Mouse (Mus musculus) heart, adult 2 months (tissue): ENCODE data around the gene Kiz. TPM values are rescaled to one million over a fixed set of nuclear protein-coding genes. Genes with fewer than 3 reads are reported as not detected.
A peak's percentile ranks its signal among the peaks of the same experiment; 100 is the strongest.

ENCODE experiments used
- DNase-seq, 2 experiments: peaks; one replicate each; pipeline ENCODE4 v3.0.0; 2021
- H3K27ac ChIP-seq: fragments of 200-600 bp; 2 replicates; pipeline ENCODE4 v1.8.1; 2022
- H3K27me3 ChIP-seq: fragments of 200-500 bp; 2 replicates; pipeline ENCODE4 v1.6.1; 2012; ENCODE audit warnings: mild to moderate bottlenecking, low read length, inconsistent platforms, mixed read lengths; ENCODE audit not compliant: control insufficient read depth, insufficient read depth
- H3K36me3 ChIP-seq: fragments of 200-500 bp; 2 replicates; pipeline ENCODE4 v1.6.1; 2012; ENCODE audit warnings: low read length, inconsistent platforms; ENCODE audit not compliant: control insufficient read depth, insufficient read depth
- H3K4me1 ChIP-seq: fragments of 200-500 bp; 2 replicates; pipeline ENCODE4 v1.6.1; 2011; ENCODE audit warnings: low read length; ENCODE audit not compliant: control insufficient read depth, insufficient read depth
- H3K4me3 ChIP-seq: fragments of 200-600 bp; 2 replicates; pipeline ENCODE4 v1.8.1; 2022
- H3K79me2 ChIP-seq: fragments of 200-500 bp; replicated peaks from 2 replicates; pipeline ENCODE4 v1.6.1; 2012; ENCODE audit warnings: mild to moderate bottlenecking, inconsistent platforms, low read length, moderate library complexity, mixed read lengths; ENCODE audit not compliant: control insufficient read depth, insufficient read depth
- H3K9ac ChIP-seq: fragments of 200-500 bp; 2 replicates; pipeline ENCODE4 v1.6.1; 2012; ENCODE audit warnings: low read depth, mild to moderate bottlenecking, control low read depth, inconsistent platforms, low read length, mixed read lengths
- CTCF ChIP-seq: fragments of 200-600 bp; IDR thresholded peaks from 2 replicates; pipeline ENCODE4 v1.8.1; 2022; ENCODE audit warnings: antibody characterized with exemption, mild to moderate bottlenecking, moderate library complexity
- EP300 ChIP-seq: fragments of 200-500 bp; IDR thresholded peaks from 2 replicates; pipeline ENCODE4 v1.6.1; 2011; ENCODE audit warnings: low read depth, low read length, control low read depth; ENCODE audit not compliant: insufficient read depth
- POLR2A ChIP-seq: fragments of 200-500 bp; IDR thresholded peaks from 2 replicates; pipeline ENCODE4 v1.6.1; 2011; ENCODE audit warnings: mild to moderate bottlenecking, low read depth, low read length, control low read depth; ENCODE audit not compliant: insufficient read depth
- WGBS: fragments of 180-500 bp; shearing (Covaris S2); methylation state at CpG from one replicate; pipeline ENCODE4 v1.1.7; 2018; 5-methylcytosine and 5-hydroxymethylcytosine counted together
- intact Hi-C: fragments of 180-260 bp; cut with DNase I; formaldehyde crosslinking; loops from one replicate; pipeline ENCODE4 v1.15.1; 2025
- polyA plus RNA-seq: library from polyadenylated mRNA; depleted of rRNA; stranded (reverse); fragments of >200 nt; gene quantifications from 2 replicates; pipeline ENCODE4 v1.2.3, GENCODE M21; 2012
- total RNA-seq, 2 experiments: library from RNA; stranded (reverse); gene quantifications; 2 replicates each; pipeline ENCODE4 v1.2.3; 2021

Gene Kiz
- total and polyA plus RNA-seq, 3 experiments, result 16.2 to 124 (median 97.9) TPM

DNA sequence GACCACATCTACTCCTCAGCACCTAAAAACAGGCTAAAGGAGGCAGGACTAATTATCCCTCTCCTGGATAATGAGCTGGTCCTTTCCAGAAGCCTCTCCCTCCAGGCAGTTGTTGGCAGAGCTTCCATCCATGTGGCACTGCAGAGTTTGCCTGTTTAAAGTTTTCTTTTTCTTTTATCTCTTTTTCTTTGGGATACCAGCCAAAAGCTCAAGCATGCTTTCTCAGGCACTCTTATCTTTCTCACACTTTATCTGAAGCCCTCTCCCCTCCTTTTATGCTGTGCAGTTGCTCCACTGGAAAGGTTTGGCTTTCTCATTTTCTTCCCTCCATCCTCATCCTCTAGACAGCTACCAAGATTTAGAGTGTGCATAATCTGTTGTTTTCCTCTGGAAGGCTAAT lies 130.8 kb downstream of the Kiz start:
- TF ChIP-seq EP300, result no peak
- no peak for TF ChIP-seq POLR2A
- no peak for TF ChIP-seq CTCF
- Histone ChIP-seq H3K9ac (no peak overlapping the region), H3K36me3 (no peaks in the 10 kb centered on the region), H3K79me2 (no peaks in the 10 kb centered on the region), H3K27me3 (no peaks in the 10 kb centered on the region), H3K4me1 (no peaks in the 10 kb centered on the region), H3K4me3 (no peak overlapping the region), H3K27ac (no peak overlapping the region)
- DNase-seq, result no peak
- intact Hi-C loops, result no loop called here

GRCm38 (mm10) chr2:147007265-147007664 lies 151.6 kb downstream of the Kiz start:
- no peak for DNase-seq
- intact Hi-C loops, result no loop called here
- H3K27me3 ChIP-seq, result no peaks in the 10 kb centered on the region
- TF ChIP-seq CTCF (no peak), EP300 (no peak), POLR2A (no peak)
- no peak overlapping the region for H3K4me3 ChIP-seq
- no peaks in the 10 kb centered on the region; the same call in 1 of the 2 replicates for H3K36me3 ChIP-seq
- H3K9ac ChIP-seq, result no peak overlapping the region
- H3K27ac ChIP-seq, result no peak overlapping the region
- H3K79me2 ChIP-seq, result no peaks in the 10 kb centered on the region
- H3K4me1 ChIP-seq, result peaks cover 3% of the 10 kb centered on the region
- 72% methylated on average over 2 of the region's 2 CpGs for WGBS

DNA sequence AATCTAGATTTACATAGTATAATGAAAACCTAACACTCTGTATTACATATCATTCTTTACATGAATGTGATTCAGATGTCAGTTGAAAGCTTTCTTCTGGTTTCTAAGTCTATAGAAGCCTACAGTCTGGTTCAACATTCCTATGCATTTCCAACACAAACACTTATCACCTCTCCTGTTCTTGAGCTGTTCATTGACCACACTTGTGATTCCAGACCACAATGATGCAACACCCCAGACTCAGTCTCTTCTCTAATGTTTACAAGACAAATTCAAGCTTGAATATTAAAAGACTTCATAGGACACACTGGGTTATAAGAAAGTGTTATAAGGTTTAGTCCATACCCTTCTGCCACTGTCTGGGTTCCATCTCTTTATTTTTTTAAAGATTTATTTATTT lies 153.4 kb downstream of the Kiz start:
- H3K79me2 ChIP-seq, result no peaks in the 10 kb centered on the region
- no peaks in the 10 kb centered on the region; the same call in 1 of the 2 replicates for H3K36me3 ChIP-seq
- H3K9ac ChIP-seq, result no peak overlapping the region
- intact Hi-C loops, result no loop called here
- H3K4me3 ChIP-seq, result no peak overlapping the region
- no peak for DNase-seq
- H3K4me1 ChIP-seq, result peaks cover 3% of the 10 kb centered on the region
- TF ChIP-seq POLR2A (no peak), EP300 (no peak)
- H3K27ac ChIP-seq, result no peak overlapping the region
- no peaks in the 10 kb centered on the region for H3K27me3 ChIP-seq

DNA sequence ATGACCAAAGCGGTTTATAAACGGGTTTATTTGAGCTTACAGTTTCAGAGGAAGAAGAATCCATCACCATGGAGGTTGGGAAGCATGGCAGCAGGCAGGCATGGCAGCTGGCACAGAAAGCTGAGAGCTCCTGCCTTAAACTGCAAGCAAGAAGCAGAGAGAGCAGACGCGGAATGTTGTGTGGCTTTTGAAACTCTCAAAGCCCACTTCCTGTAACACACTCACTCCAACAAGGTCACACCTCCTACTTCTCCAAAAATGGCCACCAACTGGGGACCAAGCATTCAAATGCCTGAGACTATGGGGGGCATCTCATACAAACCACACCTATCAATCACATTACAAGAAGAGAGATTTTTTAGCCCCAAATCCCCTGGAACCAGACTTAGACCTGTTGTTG lies 154.5 kb downstream of the Kiz start:
- no peak overlapping the region for H3K9ac ChIP-seq
- H3K79me2 ChIP-seq, result no peaks in the 10 kb centered on the region
- intact Hi-C loops, result loop anchor here (10.0 kb wide), 1 partner anchor 155 kb away; the partner anchor contains the start of gene Kiz
- no peak overlapping the region for H3K27ac ChIP-seq
- H3K36me3 ChIP-seq, result peaks cover 2% of the 10 kb centered on the region
- TF ChIP-seq POLR2A (no peak), EP300 (no peak), CTCF (no peak)
- no peaks in the 10 kb centered on the region for H3K27me3 ChIP-seq
- H3K4me3 ChIP-seq, result no peak overlapping the region
- WGBS, result 90% methylated on average over 4 of the region's 4 CpGs
- no peak for DNase-seq
- peaks cover 3% of the 10 kb centered on the region for H3K4me1 ChIP-seq

DNA sequence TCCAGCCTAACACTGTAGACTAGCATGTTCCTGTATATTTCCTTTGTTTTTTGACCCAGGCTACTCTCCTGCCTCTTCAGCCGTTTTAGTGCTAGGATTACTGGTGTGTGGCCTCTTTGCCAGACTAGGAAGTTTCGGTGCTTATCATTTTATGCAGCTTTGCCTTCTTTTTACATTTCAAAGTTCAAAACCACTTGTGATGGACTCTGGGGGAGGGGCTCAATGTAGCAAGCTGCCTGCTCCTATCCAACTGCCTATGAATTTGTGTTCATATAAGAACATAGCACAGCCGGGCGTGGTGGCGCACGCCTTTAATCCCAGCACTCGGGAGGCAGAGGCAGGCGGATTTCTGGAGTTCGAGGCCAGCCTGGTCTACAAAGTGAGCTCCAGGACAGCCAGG lies 155.3 kb downstream of the Kiz start:
- peaks cover 2% of the 10 kb centered on the region for H3K36me3 ChIP-seq
- intact Hi-C loops, result loop anchor here (10.0 kb wide), 1 partner anchor 156 kb away; the partner anchor contains the start of gene Kiz
- no peak overlapping the region for H3K4me3 ChIP-seq
- H3K27ac ChIP-seq, result no peak overlapping the region
- no peak for DNase-seq
- no peaks in the 10 kb centered on the region for H3K27me3 ChIP-seq
- TF ChIP-seq POLR2A (no peak), EP300 (no peak), CTCF (no peak)
- WGBS, result 94% methylated on average over 9 of the region's 9 CpGs
- H3K79me2 ChIP-seq, result no peaks in the 10 kb centered on the region
- H3K9ac ChIP-seq, result no peak overlapping the region
- H3K4me1 ChIP-seq, result peaks cover 3% of the 10 kb centered on the region

DNA sequence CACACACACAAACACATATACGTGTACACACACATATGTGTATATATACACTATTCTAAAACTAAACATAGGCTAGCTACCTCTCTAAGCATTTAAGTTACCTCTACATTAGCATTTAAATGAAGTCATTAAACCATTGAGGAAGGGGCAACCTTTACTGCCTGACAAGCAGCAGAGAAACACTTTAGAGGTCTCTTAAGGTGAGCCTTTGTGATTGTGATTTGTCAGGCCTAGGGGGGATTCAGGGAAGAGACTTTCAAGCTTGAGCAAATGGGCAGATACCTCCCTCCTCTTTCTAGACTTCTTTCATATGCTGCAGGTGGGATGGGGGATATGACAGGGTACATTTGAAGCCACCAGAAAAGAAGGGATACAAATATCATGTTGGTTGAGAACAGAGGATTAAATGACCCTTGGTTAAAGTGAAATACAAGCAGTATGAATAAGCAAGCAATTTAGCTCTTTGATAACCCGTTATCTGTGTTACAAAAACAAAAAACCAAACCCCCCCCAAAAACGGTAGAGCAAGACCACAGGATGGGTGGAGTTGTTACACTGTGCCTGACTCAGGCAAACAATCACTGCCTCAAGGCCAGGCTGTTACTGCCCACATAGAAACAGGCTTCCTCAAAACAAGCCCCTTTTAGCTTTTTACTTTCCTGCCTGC lies 155.9 kb downstream of the Kiz start:
- TF ChIP-seq POLR2A, result no peak
- TF ChIP-seq EP300, result no peak
- TF ChIP-seq CTCF, result no peak
- intact Hi-C loops, result loop anchor here (10.0 kb wide), 1 partner anchor 157 kb away; the partner anchor contains the start of gene Kiz
- Histone ChIP-seq H3K79me2 (peaks cover under 1% of the 10 kb centered on the region; the same call in 1 of the 2 replicates), H3K36me3 (peaks cover 2% of the 10 kb centered on the region), H3K4me3 (peak overlapping the region; percentile 96), H3K27ac (peak overlapping the region; percentile 96), H3K4me1 (peaks cover 3% of the 10 kb centered on the region), H3K27me3 (no peaks in the 10 kb centered on the region), H3K9ac (no peak overlapping the region; the same call in 1 of the 2 replicates)
- DNase-seq, result peak in 1 of 2 experiments; percentile 11
- 56% methylated on average over 3 of the region's 3 CpGs for WGBS
